Mouse (Mus musculus): Measurements from ENCODE around the gene Ahdc1. TPM values are rescaled to one million over a fixed set of nuclear protein-coding genes. Genes with fewer than 3 reads are reported as not detected.

The Ahdc1 gene
- polyA plus RNA-seq, 1 experiment from 2014 or later: 6.3 TPM

DNA sequence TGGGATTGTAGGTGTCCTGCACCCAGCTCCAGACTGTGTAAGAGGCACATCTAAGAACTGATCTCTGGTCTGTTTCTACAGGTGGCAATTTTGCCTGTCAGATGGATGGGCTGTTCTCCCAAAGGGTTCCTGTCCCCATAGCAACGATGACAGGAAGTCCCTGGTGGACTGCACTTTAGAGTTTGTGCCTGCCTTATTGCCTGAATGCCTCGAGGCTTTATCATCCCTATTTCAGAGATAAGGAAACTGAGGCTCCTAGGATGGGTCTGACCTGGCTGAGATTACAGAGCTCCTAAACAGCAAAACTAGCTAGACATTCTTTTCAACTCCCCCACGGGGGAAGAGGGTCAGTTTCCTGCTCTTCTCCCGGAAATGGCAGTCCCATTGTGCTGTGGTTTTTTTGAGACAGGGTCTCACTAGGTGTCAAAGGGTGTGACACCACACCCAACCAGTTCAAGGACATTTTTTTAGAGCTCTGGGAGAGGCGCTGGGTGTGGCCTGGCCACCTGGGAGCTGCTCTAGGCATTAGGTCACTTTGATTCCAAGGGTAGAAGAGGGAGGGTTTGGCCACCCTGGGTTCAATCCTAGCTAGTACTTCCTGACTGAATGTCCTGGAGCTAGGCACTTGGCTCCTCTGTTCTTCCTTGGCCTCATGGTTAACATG, 111.0 kb downstream of the Ahdc1 start:
- peaks cover 35% of the 10 kb centered on the region for H3K4me1 ChIP-seq (replicated peaks)
- ATAC-seq (replicated peaks; ENCODE audit: insufficient number of reproducible peaks, insufficient read depth, low FRiP score, low read depth): no peak
- H3K27ac ChIP-seq: peak overlapping the region; percentile 45; the same call in 1 of the 2 replicates
- no peak overlapping the region for H3K4me3 ChIP-seq
- no peak overlapping the region for H3K9ac ChIP-seq
- H3K27me3 ChIP-seq: no peaks in the 10 kb centered on the region
- no peaks in the 10 kb centered on the region for H3K36me3 ChIP-seq
- H3K9me3 ChIP-seq (replicated peaks): peaks cover 4% of the 10 kb centered on the region; the same call in 1 of the 2 replicates
- H3K4me2 ChIP-seq: no peak overlapping the region
- WGBS: 24% methylated on average over 5 of the region's 5 CpGs

DNA sequence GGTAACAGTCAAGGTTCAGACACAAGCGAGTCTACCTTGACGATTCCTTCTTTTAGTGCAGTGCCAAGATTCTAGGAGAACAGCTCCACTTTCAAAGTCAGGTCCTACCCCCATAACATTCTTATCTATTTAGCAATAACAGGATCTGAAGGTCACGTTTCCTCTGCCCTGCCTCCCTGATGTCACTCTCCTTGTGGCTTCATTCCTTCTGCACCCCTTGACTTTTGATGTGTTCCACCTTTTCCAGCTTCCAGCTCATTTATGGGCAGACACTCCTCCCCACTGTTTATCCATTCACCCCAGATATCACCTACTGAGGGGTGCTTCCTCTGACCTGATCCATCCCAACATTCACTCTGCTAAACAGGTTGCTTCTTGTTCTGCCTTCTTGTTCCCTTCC, 116.0 kb downstream of the Ahdc1 start:
- whole genome bisulfite sequencing: 45% methylated on average over 3 of the region's 3 CpGs
- H3K4me3 ChIP-seq: no peak overlapping the region
- no peaks in the 10 kb centered on the region for H3K27me3 ChIP-seq
- peaks cover 16% of the 10 kb centered on the region for H3K4me1 ChIP-seq (replicated peaks)
- no peaks in the 10 kb centered on the region for H3K36me3 ChIP-seq
- H3K9me3 ChIP-seq (replicated peaks): peaks cover 4% of the 10 kb centered on the region; the same call in 1 of the 2 replicates
- no peak overlapping the region for H3K9ac ChIP-seq
- ATAC-seq (replicated peaks; ENCODE audit: insufficient number of reproducible peaks, insufficient read depth, low FRiP score, low read depth): no peak
- H3K4me2 ChIP-seq: no peak overlapping the region
- H3K27ac ChIP-seq: no peak overlapping the region

Other genes with a start within 250 kb of the Ahdc1 start
- 60.8 and 71.2 TPM in 2 replicates for gene Rpa2, start 242.9 kb upstream of the Ahdc1 start, polyA plus RNA-seq (2015; fragmentation: Nextera tagmentation; extraction: Ambion mirVana)
- 0.94 and 1.9 TPM in 2 replicates for gene Themis2, start 214.9 kb upstream of the Ahdc1 start, polyA plus RNA-seq (2015; fragmentation: Nextera tagmentation; extraction: Ambion mirVana)
- 25.7 and 30.4 TPM in 2 replicates for gene Ppp1r8, start 168.1 kb upstream of the Ahdc1 start, polyA plus RNA-seq (2015; fragmentation: Nextera tagmentation; extraction: Ambion mirVana)
- gene Stx12, start 126.8 kb upstream of the Ahdc1 start, polyA plus RNA-seq (2015; fragmentation: Nextera tagmentation; extraction: Ambion mirVana): 51.9 and 52.0 TPM in 2 replicates
- 37.0 and 40.0 TPM in 2 replicates for gene Fam76a, start 88.7 kb upstream of the Ahdc1 start, polyA plus RNA-seq (2015; fragmentation: Nextera tagmentation; extraction: Ambion mirVana)
- 0.42 and 1.0 TPM in 2 replicates for gene Fgr, start 37.2 kb upstream of the Ahdc1 start, polyA plus RNA-seq (2015; fragmentation: Nextera tagmentation; extraction: Ambion mirVana)
- 67.3 and 72.8 TPM in 2 replicates for gene Wasf2, start 119.2 kb downstream of the Ahdc1 start, polyA plus RNA-seq (2015; fragmentation: Nextera tagmentation; extraction: Ambion mirVana)
- gene Cd164l2, start 200.9 kb downstream of the Ahdc1 start, polyA plus RNA-seq (2015; fragmentation: Nextera tagmentation; extraction: Ambion mirVana): 0.28 and 1.7 TPM in 2 replicates
- gene Gpr3, start 201.3 kb downstream of the Ahdc1 start, polyA plus RNA-seq (2015; fragmentation: Nextera tagmentation; extraction: Ambion mirVana): 0.05 and 0.34 TPM in 2 replicates
- 2.9 and 3.4 TPM in 2 replicates for gene Map3k6, start 229.6 kb downstream of the Ahdc1 start, polyA plus RNA-seq (2015; fragmentation: Nextera tagmentation; extraction: Ambion mirVana)